Mouse (Mus musculus) kidney, postnatal 14 days (tissue): ENCODE measurements around the gene Fam110a.
A peak's percentile ranks its signal among the peaks of the same experiment; 100 is the strongest.

Experiments used
- DNase-seq: peaks from one replicate; pipeline ENCODE4 v3.0.0; 2022; ENCODE audit warnings: mixed read lengths

Fam110a gene

GRCm38 (mm10) chr2:151996229-151997189, 16.5 kb upstream of the Fam110a start, which contains the start of gene Slc52a3:
TSS of gene Slc52a3 (plus strand) at chr2:151996511.
- DNase-seq: peak; percentile 93

GRCm38 (mm10) chr2:151994350-151995122, 14.5 kb upstream of the Fam110a start:
- peak; percentile 79 for DNase-seq

GRCm38 (mm10) chr2:151991446-151991845, 11.4 kb upstream of the Fam110a start:
- no peak for DNase-seq

GRCm38 (mm10) chr2:151990985-151991394, 11.0 kb upstream of the Fam110a start:
- DNase-seq: no peak

- no peak for DNase-seq
Observed at GRCm38 (mm10) chr2:151988978-151989377, 9.0 kb upstream of the Fam110a start.

- DNase-seq: no peak
Observed at GRCm38 (mm10) chr2:151986958-151987357, 6.9 kb upstream of the Fam110a start.

GRCm38 (mm10) chr2:151985426-151986172, 5.6 kb upstream of the Fam110a start:
- no peak for DNase-seq

GRCm38 (mm10) chr2:151984019-151984418, 4.0 kb upstream of the Fam110a start:
- DNase-seq: no peak

GRCm38 (mm10) chr2:151982476-151982875, 2.5 kb upstream of the Fam110a start:
- DNase-seq: no peak

GRCm38 (mm10) chr2:151981268-151981667, 1.2 kb upstream of the Fam110a start:
- no peak for DNase-seq

GRCm38 (mm10) chr2:151980355-151980693, 305 bp upstream of the Fam110a start:
- no peak for DNase-seq

- DNase-seq: peak; percentile 53
Observed at GRCm38 (mm10) chr2:151978494-151978893, 1.5 kb downstream of the Fam110a start.

GRCm38 (mm10) chr2:151977689-151978440, 2.2 kb downstream of the Fam110a start:
- DNase-seq: no peak

- DNase-seq: peak; percentile 81
Observed at GRCm38 (mm10) chr2:151976067-151976466, 4.0 kb downstream of the Fam110a start.

- DNase-seq: no peak
Observed at GRCm38 (mm10) chr2:151975295-151975694, 4.7 kb downstream of the Fam110a start.

- DNase-seq: peak; percentile 83
Observed at GRCm38 (mm10) chr2:151973595-151974562, 6.1 kb downstream of the Fam110a start.

GRCm38 (mm10) chr2:151972880-151973594, 7.0 kb downstream of the Fam110a start:
- DNase-seq: no peak

- no peak for DNase-seq
Observed at GRCm38 (mm10) chr2:151971748-151972147, 8.3 kb downstream of the Fam110a start.

GRCm38 (mm10) chr2:151970191-151971172, 9.5 kb downstream of the Fam110a start:
- DNase-seq: peak; percentile 90
